Mouse (Mus musculus) layer of hippocampus, adult 18-20 months (tissue): ENCODE data around the gene Tut1. TPM values are rescaled to one million over a fixed set of nuclear protein-coding genes. Genes with fewer than 3 reads are reported as not detected.
"Not testable (repeated sequence)": the region's sequence is repeated elsewhere in the genome, so short reads cannot be mapped to it uniquely, and the experiment has no call there.

Source experiments
- DNase-seq, 2 experiments: peaks; one replicate each; pipeline ENCODE4 v3.0.0; 2022; ENCODE audit warnings: low spot score in 2 of 2
- total RNA-seq, 2 experiments: library from RNA; stranded (reverse); gene quantifications; 2 replicates each; pipeline ENCODE4 v1.2.3; 2021

The Tut1 gene
- total RNA-seq, 2 experiments from 2014 or later = 21.9 to 22.5 TPM

GRCm38 (mm10) chr19:8999223-8999622 is 45.6 kb downstream of the Tut1 start:
- DNase-seq = no peak

GRCm38 (mm10) chr19:9006915-9007314 is 53.3 kb downstream of the Tut1 start:
- not testable (repeated sequence) for DNase-seq

Other genes starting within 250 kb of the Tut1 start
- 100 to 1,000 TPM; 145 to 153 TPM for gene Slc3a2, start 230.5 kb upstream of the Tut1 start, total RNA-seq
- gene Wdr74, start 218.0 kb upstream of the Tut1 start, total RNA-seq = 10 to 100 TPM; 53.0 to 55.2 TPM
- gene 1700092M07Rik, start 213.1 kb upstream of the Tut1 start, total RNA-seq = 1 to 10 TPM; 1.9 to 2.1 TPM
- 10 to 100 TPM; 59.5 to 63.6 TPM for gene Stx5a, start 212.4 kb upstream of the Tut1 start, total RNA-seq
- 10 to 100 TPM; 94.5 to 95.3 TPM for gene Nxf1, start 196.8 kb upstream of the Tut1 start, total RNA-seq
- 10 to 100 TPM; 69.1 to 74.4 TPM for gene Tmem223, start 182.9 kb upstream of the Tut1 start, total RNA-seq
- gene Tmem179b, start 179.4 kb upstream of the Tut1 start, total RNA-seq = 1 to 10 TPM; 8.6 to 9.6 TPM
- 10 to 100 TPM; 12.8 to 13.8 TPM for gene Taf6l, start 167.4 kb upstream of the Tut1 start, total RNA-seq
- 100 to 1,000 TPM; 106 to 111 TPM for gene Polr2g, start 155.3 kb upstream of the Tut1 start, total RNA-seq
- gene Zbtb3, start 151.3 kb upstream of the Tut1 start, total RNA-seq = 1 to 10 TPM; 6.7 to 7.0 TPM
- 10 to 100 TPM; 39.9 to 41.1 TPM for gene Ttc9c, start 134.5 kb upstream of the Tut1 start, total RNA-seq
- 100 to 1,000 TPM; 120 to 125 TPM for gene Hnrnpul2, start 133.8 kb upstream of the Tut1 start, total RNA-seq
- gene AC129217.1, start 124.1 kb upstream of the Tut1 start, total RNA-seq = not detected
- 10 to 100 TPM; 94.8 to 97.6 TPM for gene Bscl2, start 116.4 kb upstream of the Tut1 start, total RNA-seq
- 100 to 1,000 TPM; 153 TPM for gene Gng3, start 114.7 kb upstream of the Tut1 start, total RNA-seq
- under 1 TPM; 0.42 to 0.68 TPM for gene Lrrn4cl, start 103.1 kb upstream of the Tut1 start, total RNA-seq
- 100 to 1,000 TPM; 103 to 109 TPM for gene Ubxn1, start 82.4 kb upstream of the Tut1 start, total RNA-seq
- 10 to 100 TPM; 30.2 to 30.4 TPM for gene Uqcc3, start 72.9 kb upstream of the Tut1 start, total RNA-seq
- gene Lbhd1, start 70.1 kb upstream of the Tut1 start, total RNA-seq = 1 to 10 TPM; 4.6 to 7.6 TPM
- gene Gm49403, start 69.9 kb upstream of the Tut1 start, total RNA-seq = not detected
- gene 1810009A15Rik, start 65.0 kb upstream of the Tut1 start, total RNA-seq = 10 to 100 TPM; 24.2 to 30.3 TPM
- 1 to 10 TPM; 2.4 to 5.1 TPM for gene Gm49416, start 64.9 kb upstream of the Tut1 start, total RNA-seq
- gene Ints5, start 60.8 kb upstream of the Tut1 start, total RNA-seq = 10 to 100 TPM; 25.6 to 26.3 TPM
- gene Ganab, start 55.8 kb upstream of the Tut1 start, total RNA-seq = 100 to 1,000 TPM; 104 to 112 TPM
- gene B3gat3, start 33.5 kb upstream of the Tut1 start, total RNA-seq = 100 to 1,000 TPM; 166 to 169 TPM
- gene Rom1, start 24.5 kb upstream of the Tut1 start, total RNA-seq = 1 to 10 TPM; 4.7 to 6.6 TPM
- 10 to 100 TPM in 1 of 2 experiments, 1 to 10 TPM in 1; 9.8 to 10.4 TPM for gene Eml3, start 24.3 kb upstream of the Tut1 start, total RNA-seq
- 10 to 100 TPM; 51.6 to 53.4 TPM for gene Mta2, start 12.0 kb upstream of the Tut1 start, total RNA-seq
- 100 to 1,000 TPM; 257 to 269 TPM for gene Eef1g, start 13.2 kb downstream of the Tut1 start, total RNA-seq
- 10 to 100 TPM; 18.1 to 19.9 TPM for gene Ahnak, start 35.4 kb downstream of the Tut1 start, total RNA-seq
- not detected for gene Scgb1a1, start 134.1 kb downstream of the Tut1 start, total RNA-seq
- 100 to 1,000 TPM; 151 to 160 TPM for gene Asrgl1, start 181.8 kb downstream of the Tut1 start, total RNA-seq